Mouse (Mus musculus) heart, postnatal 0 days (tissue): Measurements from ENCODE around the gene Igf2bp2.

Experiments
- CTCF ChIP-seq: IDR thresholded peaks from 2 replicates; pipeline ENCODE4 v1.5.1; 2016; ENCODE audit warnings: antibody characterized with exemption, control low read depth, low read depth
- EP300 ChIP-seq: IDR thresholded peaks from 2 replicates; pipeline ENCODE4 v1.6.1; 2016; ENCODE audit warnings: antibody characterized with exemption, low read depth

- TF ChIP-seq CTCF (no peak), EP300 (no peak)
These were observed 22.2 kb downstream of the Igf2bp2 start for GRCm38 (mm10) chr16:22140861-22141260.
